Mouse (Mus musculus) retina, postnatal 1 day (tissue): ENCODE data around the gene Twf2.

Experiments used
- DNase-seq: peaks from one replicate; pipeline ENCODE4 v3.0.0-alpha.2; 2012

Twf2 gene

GRCm38 (mm10) chr9:106241541-106242164, 38.7 kb downstream of the Twf2 start:
- no peak for DNase-seq

DNA sequence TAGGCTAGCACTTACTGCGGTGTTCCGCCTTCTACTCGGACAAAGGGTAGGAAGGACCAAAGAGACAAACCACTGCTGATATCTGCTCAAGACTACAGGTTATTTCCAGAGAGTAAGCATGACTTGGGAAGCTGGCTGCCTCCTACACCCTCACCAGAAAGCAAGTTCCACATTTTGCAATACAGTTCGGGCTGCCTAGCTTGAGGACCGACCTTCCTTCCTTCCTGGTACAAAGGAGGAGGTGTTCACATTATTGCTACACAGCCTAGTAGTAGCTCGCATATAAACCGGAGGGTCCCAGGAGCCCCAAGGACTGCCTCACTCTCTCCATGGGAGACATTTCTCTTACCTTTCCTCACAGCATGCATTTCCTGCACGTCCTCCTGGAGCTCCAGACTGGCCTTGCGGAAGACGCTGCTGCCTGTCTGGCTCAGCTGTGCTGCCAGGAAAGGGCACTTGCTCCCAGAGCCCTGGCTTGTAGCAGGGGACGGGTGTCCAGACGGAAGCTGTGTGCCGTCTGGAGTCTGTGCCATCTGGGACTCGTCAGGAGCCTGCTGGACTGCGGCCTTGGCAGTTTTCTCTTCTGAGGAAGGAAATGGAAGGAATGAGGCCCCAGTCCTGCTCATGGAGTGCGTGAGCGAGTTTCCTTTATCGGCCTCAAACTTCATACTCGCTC, 40.0 kb downstream of the Twf2 start:
- no peak for DNase-seq

DNA sequence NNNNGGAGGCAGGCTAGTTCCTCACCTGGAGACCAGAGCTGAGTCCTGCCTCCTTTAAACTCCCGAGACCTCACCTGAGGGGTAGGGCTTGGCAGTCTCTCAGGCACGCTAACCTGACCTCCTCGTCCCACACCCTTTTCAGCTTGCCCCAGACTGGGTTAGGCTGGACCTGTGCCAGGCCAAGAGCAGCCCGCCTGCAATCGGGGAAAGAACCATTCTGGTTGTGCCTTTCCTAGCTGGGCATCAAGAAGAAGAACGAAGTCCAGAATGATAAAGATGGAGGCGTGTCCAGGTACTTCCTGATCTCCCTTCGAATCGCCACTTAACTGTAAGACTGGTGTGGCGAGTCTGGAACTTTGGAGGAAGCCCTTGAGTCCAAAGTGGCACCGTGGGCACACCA, 46.6 kb downstream of the Twf2 start:
- DNase-seq, result no peak

GRCm38 (mm10) chr9:106250245-106250644, 47.3 kb downstream of the Twf2 start:
- DNase-seq, result no peak

GRCm38 (mm10) chr9:106251066-106251465, 48.2 kb downstream of the Twf2 start:
- no peak for DNase-seq

DNA sequence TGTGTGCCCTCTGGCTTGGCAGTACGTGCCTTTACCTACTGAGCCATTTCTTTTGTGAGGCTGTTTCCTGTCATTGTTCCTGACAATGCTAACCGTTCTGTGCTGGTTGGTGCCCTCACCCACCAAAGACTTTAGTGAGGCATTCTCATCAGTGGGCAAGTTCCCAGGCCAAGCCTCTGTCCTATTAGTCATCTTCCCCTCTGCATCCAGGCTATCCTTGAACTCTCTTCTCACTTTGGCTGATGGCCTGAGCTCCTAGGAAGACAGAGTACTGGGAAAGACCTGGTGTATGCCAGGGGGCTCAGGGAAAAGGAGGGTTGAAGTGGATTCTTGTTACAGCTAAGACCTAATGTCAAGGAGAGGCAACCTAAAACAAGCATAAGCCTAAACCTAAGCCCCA, 51.1 kb downstream of the Twf2 start:
- DNase-seq, result no peak

DNA sequence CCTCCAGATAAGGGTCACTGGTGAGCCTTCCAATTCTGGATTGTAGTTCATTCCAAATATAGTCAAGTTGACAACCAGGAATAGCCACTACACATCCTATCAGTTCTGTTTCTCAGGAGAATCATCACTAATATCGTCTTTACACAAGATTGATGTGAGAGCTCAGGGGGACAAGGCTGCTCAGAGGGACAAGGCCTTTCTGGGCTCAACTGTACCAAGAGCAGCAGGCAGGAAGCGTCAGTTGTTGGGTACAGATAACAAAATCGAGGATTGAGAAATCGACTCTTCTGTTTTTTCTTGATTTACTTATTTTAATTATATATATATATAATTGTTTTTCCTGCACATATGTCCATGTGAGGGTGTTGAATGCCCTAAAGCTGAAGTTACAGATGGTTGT, 55.5 kb downstream of the Twf2 start:
- DNase-seq, result no peak

- no peak for DNase-seq
Observed at GRCm38 (mm10) chr9:106258990-106259389, 56.1 kb downstream of the Twf2 start.

DNA sequence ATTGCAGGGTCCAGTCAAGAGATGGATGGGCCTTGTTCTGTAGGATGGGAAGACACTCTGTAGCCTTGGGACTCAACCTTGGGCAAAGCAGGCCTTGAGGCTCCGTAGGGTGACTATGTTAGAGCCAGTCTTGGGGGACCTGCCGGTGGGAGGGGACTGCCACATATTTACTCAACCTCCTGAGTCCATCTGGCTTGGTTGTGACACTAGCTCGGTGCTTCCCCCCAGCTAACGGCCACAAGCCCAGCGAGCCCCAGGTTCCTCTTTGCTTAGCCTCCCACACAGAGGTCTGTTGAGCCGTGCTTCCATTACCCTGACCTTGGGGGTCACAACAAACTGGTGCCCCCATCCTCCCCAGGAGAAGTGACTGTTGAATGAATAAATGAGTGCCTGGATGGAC, 58.1 kb downstream of the Twf2 start:
- DNase-seq, result no peak

- no peak for DNase-seq
Observed at GRCm38 (mm10) chr9:106261491-106261890, 58.6 kb downstream of the Twf2 start.

- no peak for DNase-seq
Observed at GRCm38 (mm10) chr9:106262075-106262474, 59.2 kb downstream of the Twf2 start.

- DNase-seq, result no peak
Observed at GRCm38 (mm10) chr9:106263381-106263924, 60.5 kb downstream of the Twf2 start.
